Mouse (Mus musculus) brain, embryonic 18.5 days (tissue): Measurements from ENCODE around the gene Foxred1.
A peak's percentile ranks its signal among the peaks of the same experiment; 100 is the strongest.

Experiments
- DNase-seq: peaks from one replicate; pipeline ENCODE4 v3.0.0-alpha.2; 2012; ENCODE audit warnings: low read depth, low spot score

Gene Foxred1

DNA sequence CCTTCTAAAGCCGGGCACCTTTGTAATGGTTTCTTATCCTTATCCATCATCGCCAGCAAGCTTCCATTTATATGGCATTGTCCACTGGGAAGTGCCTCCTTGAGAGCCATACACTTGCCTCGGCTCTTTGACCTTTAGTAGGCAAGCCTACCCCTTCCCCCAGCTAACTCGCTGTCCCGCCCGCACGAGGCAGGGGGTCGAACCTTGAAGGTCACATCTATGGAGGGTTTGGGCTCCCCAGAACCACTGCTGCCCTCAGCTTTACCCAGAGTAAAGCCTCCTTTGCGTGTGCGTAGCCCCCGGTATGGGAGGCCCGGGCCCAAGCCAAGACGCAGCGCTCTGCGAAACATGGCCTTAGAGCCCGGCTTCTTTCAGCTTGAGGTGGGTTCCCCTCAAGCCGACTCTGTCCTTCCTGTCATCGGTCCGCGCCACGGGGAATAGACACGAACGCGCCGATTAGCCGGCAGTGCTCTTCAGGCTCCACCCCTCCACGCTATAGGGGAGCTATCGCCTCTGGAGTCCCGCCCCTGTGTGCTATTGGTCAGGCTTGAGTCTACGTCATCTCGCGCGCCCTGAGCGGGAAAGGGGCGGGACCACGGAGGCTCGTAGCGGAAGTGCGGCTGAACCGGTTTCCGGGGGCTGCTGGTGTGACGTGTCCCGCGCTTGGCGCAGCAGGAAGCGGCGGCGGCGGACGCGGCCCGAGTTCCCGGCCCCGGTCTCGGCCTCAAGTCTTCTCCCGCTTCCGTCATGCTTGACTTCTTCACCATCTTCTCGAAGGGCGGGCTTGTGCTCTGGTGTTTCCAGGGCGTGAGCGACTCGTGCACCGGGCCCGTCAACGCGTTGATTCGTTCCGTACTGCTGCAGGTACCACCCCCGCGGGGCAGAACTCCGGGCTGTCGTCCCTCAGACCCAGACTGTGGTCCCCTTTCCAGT lies at the start of gene Foxred1:
TSS of gene Foxred1 (minus strand) at position 514 of the 933 bp plus-strand sequence.
- DNase-seq, result peak; percentile 99

DNA sequence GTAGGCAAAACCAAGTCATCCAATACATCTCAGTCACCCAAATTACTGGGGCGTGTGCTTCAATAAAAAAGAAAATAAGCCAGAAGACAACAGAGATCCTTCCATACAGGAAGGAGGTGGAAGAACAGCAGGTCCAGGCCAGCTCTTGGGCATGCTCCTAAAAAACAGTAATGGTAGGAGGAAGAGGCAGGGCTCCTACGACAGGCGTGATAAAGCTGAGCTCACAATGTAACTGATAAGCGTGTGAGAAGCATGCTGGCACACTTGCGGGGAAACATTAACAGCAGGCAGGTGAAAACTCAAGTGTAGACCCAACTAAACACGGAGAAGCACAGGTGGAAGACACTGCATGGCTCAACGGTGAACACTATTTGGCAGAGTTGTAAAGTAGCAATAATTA lies 46.5 kb upstream of the Foxred1 start:
- no peak for DNase-seq

DNA sequence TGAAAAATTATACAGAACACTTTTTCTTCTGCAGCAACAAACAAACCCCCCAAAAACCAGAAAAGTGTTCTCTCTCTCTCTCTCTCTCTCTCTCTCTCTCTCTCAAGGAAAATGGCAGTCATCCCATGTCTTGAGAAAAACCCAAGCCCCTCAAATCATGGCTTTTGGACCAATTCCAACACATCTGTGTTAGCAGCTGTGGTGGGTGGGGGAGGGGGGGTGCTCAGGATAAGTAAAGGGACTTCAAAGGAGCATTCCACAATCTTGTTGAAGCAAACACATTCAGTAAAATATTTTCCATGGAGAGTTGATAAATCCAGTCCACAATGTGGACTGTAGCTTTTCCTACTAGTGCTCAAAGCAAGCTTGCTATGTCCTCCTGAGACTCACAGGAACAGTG lies 38.6 kb upstream of the Foxred1 start:
- DNase-seq, result no peak

DNA sequence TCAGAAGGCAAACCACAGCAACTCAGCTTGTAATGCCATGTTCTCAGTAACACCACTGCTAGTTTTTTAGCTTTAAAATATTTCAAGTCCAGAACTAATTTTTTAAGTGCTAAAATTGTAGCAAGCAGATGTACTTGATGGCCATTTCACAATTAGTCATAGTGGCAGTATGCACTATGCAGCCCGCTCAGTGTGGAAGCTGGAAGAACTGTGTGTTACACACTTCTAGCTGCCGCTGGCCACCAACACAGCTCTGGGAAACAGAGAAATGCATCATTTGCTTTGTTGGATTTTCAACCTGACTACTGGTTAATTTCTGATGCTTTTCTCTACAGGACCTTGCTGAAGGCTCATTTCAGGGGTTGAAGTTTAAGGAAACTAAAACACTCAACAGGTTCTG lies 36.5 kb upstream of the Foxred1 start:
- no peak for DNase-seq

DNA sequence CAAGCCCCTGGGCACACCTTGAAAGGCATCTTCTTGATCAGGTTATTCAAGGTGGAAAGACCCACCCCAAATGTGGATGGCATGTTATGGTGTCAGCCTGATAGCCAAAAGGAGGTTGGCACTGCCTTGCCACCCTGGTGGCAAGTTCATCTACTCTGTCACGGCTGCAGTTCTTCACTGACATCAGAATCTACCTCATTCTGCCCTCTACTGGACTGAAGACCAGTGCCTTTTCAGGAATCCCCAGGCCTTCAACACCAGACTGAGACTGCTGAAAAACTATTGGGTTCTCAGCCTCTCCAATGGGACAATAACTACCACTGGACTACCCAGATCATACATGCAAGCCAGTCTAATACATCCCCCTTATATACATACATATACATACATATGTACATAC lies 28.9 kb upstream of the Foxred1 start:
- no peak for DNase-seq

DNA sequence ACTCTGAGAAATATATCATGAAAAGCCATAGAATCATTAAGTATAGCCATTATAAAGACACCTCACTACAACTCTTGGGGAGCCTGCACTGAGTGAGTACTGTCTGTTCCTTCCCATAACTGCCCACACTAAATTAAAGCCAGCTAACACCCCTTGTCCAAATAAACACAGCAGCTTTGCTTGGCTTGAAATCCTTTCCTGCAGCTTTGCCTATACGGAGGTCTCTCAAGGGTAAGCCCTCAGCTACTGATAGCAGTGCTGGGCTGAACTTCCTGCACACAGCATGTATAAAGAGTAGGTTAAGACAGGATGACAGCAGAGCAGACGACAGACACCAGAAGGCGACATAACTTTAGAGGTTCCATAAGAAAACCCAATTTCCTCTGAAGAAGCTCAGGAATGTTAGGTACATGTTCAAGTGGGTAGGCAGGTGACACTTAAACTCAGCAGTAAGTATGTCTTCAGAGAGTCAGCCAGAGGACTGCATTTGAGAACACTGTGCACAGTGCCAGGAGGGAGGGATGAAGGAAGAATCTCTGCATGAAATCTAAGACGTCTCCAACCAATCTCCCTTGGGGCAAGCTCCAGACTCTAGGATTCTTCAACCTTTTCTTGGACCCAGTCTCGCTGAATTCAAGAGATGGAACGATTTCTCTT lies 28.2 kb upstream of the Foxred1 start:
- no peak for DNase-seq

DNA sequence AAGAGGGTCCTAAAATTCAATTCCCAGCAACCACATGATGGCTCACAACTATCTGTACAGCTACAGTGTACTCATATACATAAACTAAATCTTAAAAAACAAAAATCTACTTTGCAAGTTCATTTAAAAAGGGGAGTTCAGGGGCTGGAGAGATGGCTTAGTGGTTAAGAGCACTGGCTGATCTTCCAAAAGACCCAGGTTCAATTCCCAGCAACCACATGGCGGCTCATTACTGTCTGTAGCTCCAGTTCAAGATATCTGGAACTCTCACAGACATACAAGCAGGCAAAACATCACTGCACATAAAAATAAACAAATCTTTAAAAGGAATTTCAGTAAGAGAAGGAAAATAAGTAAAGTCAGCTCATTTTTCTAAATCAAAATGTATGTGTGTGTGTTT lies 27.5 kb upstream of the Foxred1 start:
- DNase-seq, result no peak

DNA sequence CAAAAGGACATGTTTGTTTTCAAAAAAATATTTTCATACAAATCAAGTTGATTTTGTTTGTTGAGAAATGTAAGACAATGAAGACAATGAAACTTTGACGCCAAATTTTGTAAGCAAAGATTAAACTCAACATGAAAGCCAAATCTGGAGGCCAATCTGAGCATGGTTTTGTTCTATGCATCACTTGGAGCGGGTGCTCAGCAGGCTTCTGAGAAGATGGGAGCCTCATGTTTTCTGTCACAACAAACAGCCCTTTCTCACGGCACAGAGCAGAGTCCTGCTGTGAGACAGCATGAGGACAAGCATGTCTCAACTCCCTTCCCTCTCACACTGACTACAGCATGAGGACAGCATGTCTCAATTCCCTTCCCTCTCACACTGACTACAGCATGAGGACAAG lies 25.1 kb upstream of the Foxred1 start:
- DNase-seq, result peak; percentile 22

DNA sequence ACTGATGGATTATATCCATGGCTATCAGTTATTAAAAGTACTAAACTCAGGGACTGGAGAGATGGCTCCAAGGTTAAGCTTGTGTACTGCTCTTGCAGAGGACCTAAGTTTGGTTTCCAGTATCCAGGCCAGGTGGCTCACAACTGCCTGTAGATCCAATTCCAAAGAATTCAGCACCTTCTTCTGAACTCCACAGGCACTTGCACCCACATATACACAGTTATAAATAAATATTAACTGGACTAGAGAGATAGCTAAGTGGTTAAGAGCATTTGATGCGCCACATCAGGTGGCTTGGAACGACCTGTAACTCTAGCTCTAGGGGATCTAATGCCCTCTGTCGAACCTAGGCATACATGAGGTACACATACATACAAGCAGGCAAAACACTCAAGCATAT lies 17.8 kb upstream of the Foxred1 start:
- DNase-seq, result no peak

DNA sequence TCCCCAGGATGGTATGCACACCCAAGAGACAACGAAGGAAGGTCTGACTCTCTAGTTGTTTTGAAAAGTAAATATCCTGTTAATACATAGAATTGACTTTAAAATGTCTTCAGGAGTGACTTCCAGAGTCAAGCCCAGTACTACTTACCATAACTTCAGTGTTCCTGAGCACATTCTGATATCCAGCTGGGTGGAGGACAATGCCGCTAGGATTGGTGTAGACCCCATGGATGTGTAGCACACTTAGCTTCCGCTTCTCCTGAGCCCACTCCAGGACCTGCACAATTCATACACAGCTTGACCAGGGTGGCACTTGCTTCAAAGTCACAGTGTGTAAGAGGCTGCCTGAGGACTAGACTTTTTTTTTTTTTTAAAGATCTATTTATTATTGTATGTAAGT lies 12.6 kb upstream of the Foxred1 start:
- DNase-seq, result no peak

DNA sequence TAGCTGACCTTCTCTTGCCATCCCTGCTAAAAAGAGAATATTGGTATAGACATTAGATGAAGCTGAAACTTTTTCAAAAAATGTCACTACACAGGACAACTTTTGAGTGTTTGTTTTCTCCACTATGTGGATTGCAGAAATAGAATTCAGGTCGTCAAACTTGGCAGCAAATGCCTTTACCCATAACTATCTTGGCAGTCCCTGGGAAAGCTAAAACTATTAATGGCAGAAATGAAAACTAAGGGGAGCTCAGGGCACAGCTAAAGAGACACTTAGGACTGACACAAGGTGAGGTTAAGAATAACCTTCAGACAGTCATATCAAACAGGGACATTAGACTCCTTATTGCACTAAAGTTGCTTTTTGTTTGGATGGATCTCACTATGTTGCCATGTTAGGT lies 7.1 kb upstream of the Foxred1 start:
- no peak for DNase-seq

DNA sequence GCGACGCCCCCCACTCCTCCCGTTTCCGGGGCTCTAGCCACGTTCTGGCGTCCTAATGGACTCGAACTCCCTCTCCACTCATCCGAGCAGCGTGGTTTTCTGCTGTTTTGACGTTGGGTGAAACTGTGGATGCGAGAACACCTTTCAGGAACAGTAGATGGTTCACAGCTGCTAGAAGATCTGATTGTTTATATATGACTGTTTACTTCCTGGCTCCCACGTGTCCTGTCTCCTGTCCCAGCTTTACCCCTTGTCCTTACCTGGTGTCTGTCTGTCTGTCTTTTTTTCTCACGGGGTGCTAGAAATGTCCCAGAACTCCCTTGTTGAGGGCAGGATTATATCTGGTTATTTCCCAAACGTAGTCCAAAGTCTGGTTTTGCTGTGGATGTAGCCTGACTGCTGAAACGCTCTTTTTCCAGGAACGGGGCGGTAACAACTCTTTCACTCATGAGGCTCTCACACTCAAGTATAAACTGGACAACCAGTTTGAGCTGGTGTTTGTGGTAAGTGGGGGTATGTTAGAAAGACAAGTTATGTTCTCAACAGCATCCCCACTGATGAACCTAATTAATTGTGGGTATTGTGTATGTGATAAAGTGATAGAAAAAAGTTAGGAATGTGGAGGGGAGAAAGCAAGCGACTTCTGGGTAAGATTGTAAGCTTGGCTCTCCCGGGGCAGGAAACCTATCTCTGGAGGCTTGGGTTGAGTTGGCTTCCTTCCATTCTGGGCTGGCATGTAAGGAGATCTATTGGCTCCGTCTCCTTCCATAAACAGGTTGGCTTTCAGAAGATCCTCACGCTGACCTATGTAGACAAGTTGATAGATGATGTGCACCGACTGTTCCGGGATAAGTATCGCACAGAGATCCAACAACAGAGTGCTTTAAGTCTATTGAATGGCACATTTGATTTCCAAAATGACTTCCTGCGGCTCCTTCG lies 987 bp upstream of the Foxred1 start:
- DNase-seq, result no peak

DNA sequence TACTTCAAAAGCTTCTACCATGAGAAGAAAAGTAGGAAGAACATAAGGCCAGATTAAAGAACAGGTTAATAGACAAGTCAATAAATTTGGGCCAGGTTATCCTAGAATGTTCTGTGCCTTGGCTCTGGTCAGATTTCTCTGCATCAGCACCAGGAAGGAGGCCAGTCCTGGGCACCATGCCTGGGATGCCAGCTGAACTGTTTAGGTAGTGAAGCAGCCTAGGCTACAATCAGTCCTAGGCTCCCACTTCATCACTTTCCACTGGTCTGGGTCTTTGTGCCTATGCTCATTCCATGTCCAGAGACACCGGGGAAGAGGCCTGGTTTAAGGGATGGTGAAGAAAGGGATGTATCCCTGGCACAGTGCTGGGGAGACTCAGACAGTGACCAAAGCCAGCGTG lies 6.4 kb downstream of the Foxred1 start:
- no peak for DNase-seq

DNA sequence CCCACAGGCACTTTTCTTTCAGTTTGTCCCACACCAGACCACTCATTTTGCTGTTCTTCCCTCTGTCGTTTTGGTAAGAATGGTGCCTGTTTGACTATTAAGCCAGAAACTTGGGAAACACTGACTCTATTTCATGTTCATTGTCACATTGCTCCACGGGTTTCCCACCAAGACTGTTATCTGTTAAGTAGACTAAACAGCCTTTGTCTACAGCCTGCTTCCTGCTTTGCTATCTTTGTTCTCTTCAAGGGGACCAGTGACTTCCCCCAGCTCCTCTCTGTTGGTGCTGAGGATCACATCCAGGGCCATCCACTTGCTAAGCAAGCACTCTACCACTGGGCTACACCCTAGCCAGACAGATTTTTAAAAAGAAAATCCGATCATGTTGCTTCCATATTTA lies 7.3 kb downstream of the Foxred1 start:
- no peak for DNase-seq

DNA sequence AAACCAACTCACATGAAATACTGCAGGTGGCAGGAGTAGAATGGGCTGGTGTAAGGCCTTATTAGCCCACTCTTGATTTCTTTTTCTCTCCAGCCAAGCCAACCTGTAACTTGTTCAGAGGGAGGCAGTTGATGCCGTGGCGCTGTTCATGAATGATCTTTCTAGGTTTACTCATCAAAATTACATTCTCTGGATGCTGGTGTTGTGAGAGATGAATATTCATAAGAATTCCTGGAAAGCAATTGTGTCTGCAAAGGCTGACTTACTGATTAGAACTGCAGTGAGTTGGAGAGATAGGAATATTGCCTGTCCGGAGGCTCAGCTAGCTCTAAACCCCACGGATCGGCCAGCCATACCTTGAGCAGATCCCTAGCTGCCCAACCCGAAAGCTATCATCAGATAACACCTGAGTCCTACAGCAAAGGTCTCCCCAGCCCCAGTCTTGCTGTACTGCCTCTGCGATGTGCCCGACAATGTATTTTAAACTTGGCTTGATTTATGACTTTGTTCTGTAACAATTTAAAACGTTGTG lies 10.3 kb downstream of the Foxred1 start:
- no peak for DNase-seq

DNA sequence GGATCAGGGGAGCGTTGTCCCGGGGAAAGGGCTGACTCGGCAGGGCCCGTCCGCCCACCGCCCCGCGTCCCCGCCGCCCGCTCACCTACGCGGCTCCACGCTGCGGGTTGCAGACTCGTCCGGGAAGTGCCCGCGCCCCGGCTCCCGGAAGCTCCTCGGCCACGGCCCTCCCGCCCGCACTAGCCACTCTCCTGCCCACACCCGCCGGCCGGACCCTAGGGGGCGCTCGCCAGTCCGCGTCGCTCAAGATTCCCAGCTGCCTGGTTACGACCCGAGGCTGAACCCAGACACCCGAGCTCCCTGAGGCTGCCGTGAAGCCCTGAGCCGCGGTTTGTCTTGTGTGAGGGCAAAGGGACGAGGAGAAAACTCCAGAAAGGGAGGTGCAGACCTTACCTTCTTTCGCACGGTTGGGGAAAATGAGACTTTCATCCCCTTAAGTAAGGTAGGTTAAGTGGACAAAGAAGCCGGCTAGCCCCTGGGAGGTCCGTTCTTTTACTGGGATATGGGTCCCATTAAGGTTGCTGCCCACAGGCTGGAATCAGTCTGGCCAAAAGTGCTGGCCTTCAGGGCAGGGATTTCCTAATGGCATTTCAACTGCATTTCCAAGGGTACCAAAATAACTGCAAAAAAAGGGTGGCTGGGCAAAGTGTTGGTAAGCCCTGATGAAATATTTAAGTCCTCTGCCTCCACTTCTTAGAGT lies 10.9 kb downstream of the Foxred1 start, which contains the start of the genes Srpr and Tirap:
TSS of gene Srpr (plus strand) at position 404 of the 700 bp plus-strand sequence.
TSS of gene Tirap (minus strand) at position 520 of the 700 bp plus-strand sequence.
- no peak for DNase-seq

DNA sequence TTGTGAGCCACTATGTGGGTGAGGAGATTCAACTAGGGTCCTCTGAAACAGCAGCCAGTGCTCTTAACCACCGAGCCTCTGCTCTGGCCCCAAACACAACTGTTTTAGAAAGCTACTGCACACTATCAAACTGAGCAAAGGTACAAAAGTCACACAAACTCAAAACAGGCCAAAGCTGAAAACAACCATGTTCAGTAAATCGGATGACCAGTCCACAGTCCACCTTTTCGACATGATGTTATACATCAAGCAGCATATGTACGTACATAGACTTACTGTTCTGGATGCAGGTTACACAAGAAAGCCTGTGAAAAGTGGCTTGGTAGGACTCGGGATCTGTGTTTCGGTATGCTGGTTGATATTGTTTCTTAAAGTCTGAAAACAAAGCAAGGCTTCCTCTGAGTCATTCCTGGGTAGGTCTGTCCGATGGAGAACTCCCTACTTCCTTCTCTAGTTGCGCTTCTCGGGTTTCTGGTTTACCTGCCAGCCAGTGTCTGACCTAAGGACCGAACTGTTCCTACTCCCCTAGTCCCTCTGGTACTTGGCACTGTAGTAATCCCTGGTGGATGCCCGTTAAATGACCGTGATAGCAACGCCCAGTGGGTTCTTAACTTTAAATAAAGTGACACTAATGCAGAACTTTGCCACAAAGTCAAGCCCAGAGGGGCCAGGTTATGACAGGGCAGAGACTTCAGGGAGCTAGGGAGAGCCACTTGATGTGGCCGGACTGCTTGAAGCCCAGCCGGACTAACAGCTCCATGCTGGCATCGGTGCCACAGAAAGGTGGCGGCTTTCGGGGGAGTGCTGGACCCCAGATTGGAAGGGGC lies 11.7 kb downstream of the Foxred1 start:
- DNase-seq, result no peak

DNA sequence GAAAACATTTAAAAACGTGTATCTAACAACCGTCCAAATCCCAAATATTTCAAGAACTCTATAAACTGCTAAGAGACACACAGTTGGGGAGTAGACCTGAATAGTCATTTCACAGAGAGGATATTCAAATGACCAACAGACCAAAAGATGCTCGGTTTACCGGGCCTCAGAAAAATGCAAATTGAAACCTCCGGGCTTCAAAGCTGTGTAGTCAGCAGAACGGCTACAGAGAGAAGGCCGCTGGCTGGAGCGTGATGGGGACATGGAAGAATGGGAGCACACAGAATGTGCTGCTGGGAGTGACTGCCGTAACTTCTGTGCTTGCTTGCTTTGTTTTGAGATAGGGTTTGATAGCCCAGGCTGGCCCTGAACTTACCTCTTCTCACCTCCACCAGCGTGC lies 12.5 kb downstream of the Foxred1 start:
- no peak for DNase-seq

DNA sequence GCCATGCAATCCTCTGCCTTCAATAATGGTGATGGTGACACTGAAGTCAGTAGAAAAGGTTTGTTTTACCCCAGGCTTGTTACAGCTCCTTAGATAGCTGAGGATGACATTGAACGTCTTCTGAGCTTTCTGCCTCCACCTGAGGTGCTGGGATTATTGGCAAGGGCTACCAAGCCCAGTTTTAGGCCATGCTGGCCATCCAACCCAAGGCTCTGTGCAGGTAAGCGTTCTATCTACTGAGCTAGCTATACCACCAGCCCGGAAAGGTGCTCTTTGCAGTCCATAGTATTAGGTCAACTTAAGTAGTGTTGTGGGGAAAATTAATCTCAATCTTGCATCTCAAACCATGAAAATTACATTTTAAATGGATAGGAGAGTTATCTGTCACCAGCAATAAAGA lies 13.2 kb downstream of the Foxred1 start:
- no peak for DNase-seq

DNA sequence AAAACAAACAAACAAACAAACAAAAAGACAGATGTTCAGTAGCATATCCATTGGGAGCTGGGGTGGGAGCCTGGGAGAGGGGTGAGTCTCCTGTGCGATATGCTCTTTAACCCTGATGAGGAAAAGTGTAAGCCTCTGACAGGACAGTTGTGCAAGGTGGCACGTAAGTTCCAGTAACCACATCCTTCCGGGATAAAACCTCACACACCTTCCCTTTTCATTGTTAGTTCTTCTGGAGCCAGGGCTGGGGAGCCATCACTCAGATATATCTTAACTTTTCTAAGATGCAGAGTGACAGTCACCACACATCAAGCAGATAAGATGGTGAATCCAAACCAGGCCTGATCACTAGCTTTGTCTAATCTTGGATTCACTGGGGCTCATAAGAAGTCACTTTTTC lies 16.8 kb downstream of the Foxred1 start:
- no peak for DNase-seq
